Mouse (Mus musculus): Measurements from ENCODE around the gene Oas1a. TPM values are rescaled to one million over a fixed set of nuclear protein-coding genes. Genes with fewer than 3 reads are reported as not detected.
"Not testable (repeated sequence)": the region's sequence is repeated elsewhere in the genome, so short reads cannot be mapped to it uniquely, and the experiment has no call there.

The Oas1a gene
- polyA plus RNA-seq, 1 experiment from 2014 or later, result 0.82 TPM

- DNase-seq (ENCODE audit: low spot score) (no peak), ATAC-seq (ENCODE audit: low FRiP score) (no peak)
- Histone ChIP-seq H3K27me3 (ENCODE audit: control insufficient read depth, insufficient read depth, low read length) (no peaks in the 10 kb centered on the region), H3K9me3 (ENCODE audit: control insufficient read depth, low read length) (0 out of 2 replicates have a peak, but pooled peaks cover 6% of the 10 kb centered on the region), H3K36me3 (replicated peaks; ENCODE audit: control insufficient read depth, insufficient read depth) (no peaks in the 10 kb centered on the region), H3K9ac (no peak overlapping the region), H3K27ac (no peak overlapping the region), H3K4me2 (replicated peaks) (no peak overlapping the region), H3K4me1 (replicated peaks; ENCODE audit: control insufficient read depth, insufficient read depth, low read length) (no peaks in the 10 kb centered on the region), H3K4me3 (replicated peaks; ENCODE audit: low read length) (no peak overlapping the region)
- WGBS, result 88% methylated on average over 6 of the region's 6 CpGs
Observed at GRCm38 (mm10) chr5:120898307-120898706, 9.0 kb downstream of the Oas1a start.

- DNase-seq (ENCODE audit: low spot score), result no peak
- no peak overlapping the region for H3K27ac ChIP-seq
- ATAC-seq (ENCODE audit: low FRiP score), result no peak
- WGBS, result 76% methylated on average over 11 of the region's 11 CpGs
- no peaks in the 10 kb centered on the region for H3K36me3 ChIP-seq (replicated peaks; ENCODE audit: control insufficient read depth, insufficient read depth)
- H3K27me3 ChIP-seq (ENCODE audit: control insufficient read depth, insufficient read depth, low read length), result no peaks in the 10 kb centered on the region
- H3K4me1 ChIP-seq (replicated peaks; ENCODE audit: control insufficient read depth, insufficient read depth, low read length), result no peaks in the 10 kb centered on the region
- 0 out of 2 replicates have a peak, but pooled peaks cover 5% of the 10 kb centered on the region for H3K9me3 ChIP-seq (ENCODE audit: control insufficient read depth, low read length)
- no peak overlapping the region for H3K4me2 ChIP-seq (replicated peaks)
- no peak overlapping the region for H3K4me3 ChIP-seq (replicated peaks; ENCODE audit: low read length)
- no peak overlapping the region for H3K9ac ChIP-seq
Observed at GRCm38 (mm10) chr5:120895231-120895900, 12.0 kb downstream of the Oas1a start.

GRCm38 (mm10) chr5:120894692-120895091 lies 12.6 kb downstream of the Oas1a start:
- ATAC-seq (ENCODE audit: low FRiP score); H3K4me2 ChIP-seq (replicated peaks); H3K4me3 ChIP-seq (replicated peaks; ENCODE audit: low read length); H3K9me3 ChIP-seq (ENCODE audit: control insufficient read depth, low read length); H3K36me3 ChIP-seq (replicated peaks; ENCODE audit: control insufficient read depth, insufficient read depth); DNase-seq (ENCODE audit: low spot score); H3K9ac ChIP-seq; H3K27ac ChIP-seq; H3K27me3 ChIP-seq (ENCODE audit: control insufficient read depth, insufficient read depth, low read length); H3K4me1 ChIP-seq (replicated peaks; ENCODE audit: control insufficient read depth, insufficient read depth, low read length): not testable (repeated sequence)
- WGBS, result 85% methylated on average over 2 of the region's 2 CpGs

GRCm38 (mm10) chr5:120893866-120894265 lies 13.5 kb downstream of the Oas1a start:
- H3K4me2 ChIP-seq (replicated peaks); H3K27me3 ChIP-seq (ENCODE audit: control insufficient read depth, insufficient read depth, low read length); H3K9me3 ChIP-seq (ENCODE audit: control insufficient read depth, low read length); H3K27ac ChIP-seq; DNase-seq (ENCODE audit: low spot score); H3K4me1 ChIP-seq (replicated peaks; ENCODE audit: control insufficient read depth, insufficient read depth, low read length); ATAC-seq (ENCODE audit: low FRiP score); H3K36me3 ChIP-seq (replicated peaks; ENCODE audit: control insufficient read depth, insufficient read depth); H3K4me3 ChIP-seq (replicated peaks; ENCODE audit: low read length); H3K9ac ChIP-seq: not testable (repeated sequence)
- 98% methylated on average over 4 of the region's 4 CpGs for WGBS

GRCm38 (mm10) chr5:120892243-120892660 lies 15.1 kb downstream of the Oas1a start:
- no peaks in the 10 kb centered on the region for H3K27me3 ChIP-seq (ENCODE audit: control insufficient read depth, insufficient read depth, low read length)
- no peak overlapping the region for H3K9ac ChIP-seq
- H3K4me1 ChIP-seq (replicated peaks; ENCODE audit: control insufficient read depth, insufficient read depth, low read length), result no peaks in the 10 kb centered on the region
- DNase-seq (ENCODE audit: low spot score) (no peak), ATAC-seq (ENCODE audit: low FRiP score) (no peak)
- H3K9me3 ChIP-seq (ENCODE audit: control insufficient read depth, low read length), result no peaks in the 10 kb centered on the region
- H3K27ac ChIP-seq, result no peak overlapping the region
- H3K4me3 ChIP-seq (replicated peaks; ENCODE audit: low read length), result no peak overlapping the region
- 79% methylated on average over 2 of the region's 2 CpGs for WGBS
- H3K36me3 ChIP-seq (replicated peaks; ENCODE audit: control insufficient read depth, insufficient read depth), result no peaks in the 10 kb centered on the region
- no peak overlapping the region for H3K4me2 ChIP-seq (replicated peaks)

- H3K4me3 ChIP-seq (replicated peaks; ENCODE audit: low read length); H3K4me2 ChIP-seq (replicated peaks); DNase-seq (ENCODE audit: low spot score); H3K27ac ChIP-seq; H3K27me3 ChIP-seq (ENCODE audit: control insufficient read depth, insufficient read depth, low read length); H3K9me3 ChIP-seq (ENCODE audit: control insufficient read depth, low read length); H3K36me3 ChIP-seq (replicated peaks; ENCODE audit: control insufficient read depth, insufficient read depth); H3K9ac ChIP-seq; H3K4me1 ChIP-seq (replicated peaks; ENCODE audit: control insufficient read depth, insufficient read depth, low read length); ATAC-seq (ENCODE audit: low FRiP score): not testable (repeated sequence)
- WGBS, result 86% methylated on average over 2 of the region's 2 CpGs
Observed at GRCm38 (mm10) chr5:120891566-120892242, 15.6 kb downstream of the Oas1a start.

GRCm38 (mm10) chr5:120890991-120891390 lies 16.3 kb downstream of the Oas1a start:
- no peak overlapping the region for H3K4me2 ChIP-seq (replicated peaks)
- no peaks in the 10 kb centered on the region for H3K27me3 ChIP-seq (ENCODE audit: control insufficient read depth, insufficient read depth, low read length)
- 53% methylated on average over 3 of the region's 3 CpGs for WGBS
- no peak overlapping the region for H3K9ac ChIP-seq
- no peaks in the 10 kb centered on the region for H3K4me1 ChIP-seq (replicated peaks; ENCODE audit: control insufficient read depth, insufficient read depth, low read length)
- no peaks in the 10 kb centered on the region for H3K9me3 ChIP-seq (ENCODE audit: control insufficient read depth, low read length)
- ATAC-seq (ENCODE audit: low FRiP score), result no peak
- H3K27ac ChIP-seq, result no peak overlapping the region
- H3K4me3 ChIP-seq (replicated peaks; ENCODE audit: low read length), result no peak overlapping the region
- H3K36me3 ChIP-seq (replicated peaks; ENCODE audit: control insufficient read depth, insufficient read depth), result no peaks in the 10 kb centered on the region
- no peak for DNase-seq (ENCODE audit: low spot score)

GRCm38 (mm10) chr5:120890026-120890425 lies 17.3 kb downstream of the Oas1a start:
- no peaks in the 10 kb centered on the region for H3K36me3 ChIP-seq (replicated peaks; ENCODE audit: control insufficient read depth, insufficient read depth)
- H3K4me1 ChIP-seq (replicated peaks; ENCODE audit: control insufficient read depth, insufficient read depth, low read length), result no peaks in the 10 kb centered on the region
- no peaks in the 10 kb centered on the region for H3K27me3 ChIP-seq (ENCODE audit: control insufficient read depth, insufficient read depth, low read length)
- ATAC-seq (ENCODE audit: low FRiP score) (no peak), DNase-seq (ENCODE audit: low spot score) (no peak)
- 82% methylated on average over 2 of the region's 2 CpGs for WGBS
- no peaks in the 10 kb centered on the region for H3K9me3 ChIP-seq (ENCODE audit: control insufficient read depth, low read length)
- H3K4me3 ChIP-seq (replicated peaks; ENCODE audit: low read length), result no peak overlapping the region
- H3K4me2 ChIP-seq (replicated peaks), result no peak overlapping the region
- H3K27ac ChIP-seq, result no peak overlapping the region
- H3K9ac ChIP-seq, result no peak overlapping the region

GRCm38 (mm10) chr5:120888294-120888815 lies 19.0 kb downstream of the Oas1a start:
- not testable (repeated sequence) for H3K4me1 ChIP-seq (replicated peaks; ENCODE audit: control insufficient read depth, insufficient read depth, low read length); H3K4me3 ChIP-seq (replicated peaks; ENCODE audit: low read length); H3K36me3 ChIP-seq (replicated peaks; ENCODE audit: control insufficient read depth, insufficient read depth); H3K4me2 ChIP-seq (replicated peaks); H3K9ac ChIP-seq; H3K9me3 ChIP-seq (ENCODE audit: control insufficient read depth, low read length); H3K27me3 ChIP-seq (ENCODE audit: control insufficient read depth, insufficient read depth, low read length); DNase-seq (ENCODE audit: low spot score); H3K27ac ChIP-seq; ATAC-seq (ENCODE audit: low FRiP score)
- 44% methylated on average over 4 of the region's 4 CpGs for WGBS

All from hindbrain, embryonic 14.5 days (tissue).